Mouse (Mus musculus): Measurements from ENCODE around the gene Pgp. TPM values are rescaled to one million over a fixed set of nuclear protein-coding genes. Genes with fewer than 3 reads are reported as not detected.

Pgp gene
- total and polyA plus RNA-seq, 3 experiments, result 35.7 to 44.5 (median 39.1) TPM

- no peaks in the 10 kb centered on the region for H3K79me2 ChIP-seq (replicated peaks; ENCODE audit: control insufficient read depth, insufficient read depth, low read length)
- intact Hi-C loops (cut with DNase I), result loop anchor here (5.0 kb wide), 3 partner anchors 36 to 191 kb away; partner anchors contain the start of genes Traf7 and Zfp598
- DNase-seq, result no peak
- H3K9ac ChIP-seq (ENCODE audit: low read depth, low read length), result no peak overlapping the region
- TF ChIP-seq CTCF (IDR thresholded peaks at IDR 0.05), result no peak
- no peak for TF ChIP-seq EP300 (IDR thresholded peaks at IDR 0.05; ENCODE audit: insufficient read depth, low read depth, low read length)
- no peak for TF ChIP-seq POLR2A (IDR thresholded peaks at IDR 0.05; ENCODE audit: insufficient read depth, low read depth, low read length)
- no peak overlapping the region for H3K27ac ChIP-seq
- peaks cover 13% of the 10 kb centered on the region for H3K4me1 ChIP-seq (ENCODE audit: control insufficient read depth, insufficient read depth, low read length)
- peaks cover 1% of the 10 kb centered on the region; the same call in 1 of the 2 replicates for H3K36me3 ChIP-seq (ENCODE audit: control insufficient read depth, insufficient read depth, low read length)
- 81% methylated on average over 10 of the region's 10 CpGs for WGBS
- no peaks in the 10 kb centered on the region for H3K27me3 ChIP-seq (ENCODE audit: control insufficient read depth, insufficient read depth, low read length)
- H3K4me3 ChIP-seq, result no peak overlapping the region
Observed at GRCm38 (mm10) chr17:24476022-24476776, 6.0 kb downstream of the Pgp start.

- TF ChIP-seq EP300 (IDR thresholded peaks at IDR 0.05; ENCODE audit: insufficient read depth, low read depth, low read length), result no peak
- TF ChIP-seq POLR2A (IDR thresholded peaks at IDR 0.05; ENCODE audit: insufficient read depth, low read depth, low read length), result no peak
- TF ChIP-seq CTCF (IDR thresholded peaks at IDR 0.05), result no peak
- H3K36me3 ChIP-seq (ENCODE audit: control insufficient read depth, insufficient read depth, low read length), result no peaks in the 10 kb centered on the region
- no peak overlapping the region for H3K4me3 ChIP-seq
- peaks cover 8% of the 10 kb centered on the region for H3K4me1 ChIP-seq (ENCODE audit: control insufficient read depth, insufficient read depth, low read length)
- intact Hi-C loops (cut with DNase I), result loop anchor here (5.0 kb wide), 3 partner anchors 35 to 190 kb away; partner anchors contain the start of genes Traf7 and Zfp598
- H3K9ac ChIP-seq (ENCODE audit: low read depth, low read length), result no peak overlapping the region
- 91% methylated on average over 20 of the region's 20 CpGs for WGBS
- no peaks in the 10 kb centered on the region for H3K79me2 ChIP-seq (replicated peaks; ENCODE audit: control insufficient read depth, insufficient read depth, low read length)
- H3K27me3 ChIP-seq (ENCODE audit: control insufficient read depth, insufficient read depth, low read length), result no peaks in the 10 kb centered on the region
- DNase-seq, result no peak
- no peak overlapping the region for H3K27ac ChIP-seq
Observed at GRCm38 (mm10) chr17:24477053-24477984, 7.1 kb downstream of the Pgp start.

- peak overlapping the region; percentile 67 for H3K4me3 ChIP-seq
Observed at GRCm38 (mm10) chr17:24477985-24478600, 7.9 kb downstream of the Pgp start.

GRCm38 (mm10) chr17:24478663-24479380 is 8.6 kb downstream of the Pgp start, which contains the start of gene Mlst8:
Gene Mlst8, minus strand, starts transcription at chr17:24479078.
- DNase-seq, result peak; percentile 97 to 98
- Histone ChIP-seq H3K36me3 (ENCODE audit: control insufficient read depth, insufficient read depth, low read length) (no peaks in the 10 kb centered on the region), H3K27ac (peak within 1 kb of the TSS; percentile 94), H3K4me3 (peak within 1 kb of the TSS; percentile 67), H3K27me3 (ENCODE audit: control insufficient read depth, insufficient read depth, low read length) (no peaks in the 10 kb centered on the region), H3K79me2 (replicated peaks; ENCODE audit: control insufficient read depth, insufficient read depth, low read length) (no peaks in the 10 kb centered on the region), H3K9ac (ENCODE audit: low read depth, low read length) (peak within 1 kb of the TSS; percentile 97), H3K4me1 (ENCODE audit: control insufficient read depth, insufficient read depth, low read length) (peaks cover 4% of the 10 kb centered on the region)
- intact Hi-C loops (cut with DNase I), result loop anchor here (1.0 to 5.0 kb wide), 4 partner anchors 9 to 188 kb away; partner anchors contain the start of genes E4f1, Pgp, Traf7 and Zfp598
- under 1% methylated on average over 48 of the region's 48 CpGs for WGBS
- peak; percentile 96 for TF ChIP-seq CTCF (IDR thresholded peaks at IDR 0.05)
- TF ChIP-seq EP300 (IDR thresholded peaks at IDR 0.05; ENCODE audit: insufficient read depth, low read depth, low read length), result 0 out of 2 replicates have a peak, but pooled peaks have one; percentile 79
- peak; percentile 91 for TF ChIP-seq POLR2A (IDR thresholded peaks at IDR 0.05; ENCODE audit: insufficient read depth, low read depth, low read length)

More at GRCm38 (mm10) chr17:24477985-24478600, 7.9 kb downstream of the Pgp start:
- no peak for DNase-seq
- 43% methylated on average over 11 of the region's 11 CpGs for WGBS
- no peak for TF ChIP-seq EP300 (IDR thresholded peaks at IDR 0.05; ENCODE audit: insufficient read depth, low read depth, low read length)
- no peak for TF ChIP-seq POLR2A (IDR thresholded peaks at IDR 0.05; ENCODE audit: insufficient read depth, low read depth, low read length)
- H3K27me3 ChIP-seq (ENCODE audit: control insufficient read depth, insufficient read depth, low read length), result no peaks in the 10 kb centered on the region
- no peaks in the 10 kb centered on the region for H3K79me2 ChIP-seq (replicated peaks; ENCODE audit: control insufficient read depth, insufficient read depth, low read length)
- 0 out of 2 replicates have a peak overlapping the region, but pooled peaks have one; percentile 17 for H3K9ac ChIP-seq (ENCODE audit: low read depth, low read length)
- peaks cover 4% of the 10 kb centered on the region for H3K4me1 ChIP-seq (ENCODE audit: control insufficient read depth, insufficient read depth, low read length)
- no peaks in the 10 kb centered on the region for H3K36me3 ChIP-seq (ENCODE audit: control insufficient read depth, insufficient read depth, low read length)
- H3K27ac ChIP-seq, result peak overlapping the region; percentile 94
- intact Hi-C loops (cut with DNase I), result loop anchor here (1.0 to 5.0 kb wide), 4 partner anchors 8 to 189 kb away; partner anchors contain the start of genes E4f1, Pgp, Traf7 and Zfp598

GRCm38 (mm10) chr17:24479431-24479830 is 9.2 kb downstream of the Pgp start:
- DNase-seq, result no peak
- WGBS, result 22% methylated on average over 1 of the region's 1 CpGs
- TF ChIP-seq POLR2A (IDR thresholded peaks at IDR 0.05; ENCODE audit: insufficient read depth, low read depth, low read length) (no peak), CTCF (IDR thresholded peaks at IDR 0.05) (no peak), EP300 (IDR thresholded peaks at IDR 0.05; ENCODE audit: insufficient read depth, low read depth, low read length) (no peak)
- Histone ChIP-seq H3K27me3 (ENCODE audit: control insufficient read depth, insufficient read depth, low read length) (no peaks in the 10 kb centered on the region), H3K9ac (ENCODE audit: low read depth, low read length) (no peak overlapping the region), H3K4me1 (ENCODE audit: control insufficient read depth, insufficient read depth, low read length) (peaks cover 4% of the 10 kb centered on the region), H3K79me2 (replicated peaks; ENCODE audit: control insufficient read depth, insufficient read depth, low read length) (no peaks in the 10 kb centered on the region), H3K27ac (peak overlapping the region; percentile 94; the same call in 1 of the 2 replicates), H3K36me3 (ENCODE audit: control insufficient read depth, insufficient read depth, low read length) (no peaks in the 10 kb centered on the region), H3K4me3 (peak overlapping the region; percentile 67)
- intact Hi-C loops (cut with DNase I), result loop anchor here (5.0 kb wide), 3 partner anchors 33 to 188 kb away; partner anchors contain the start of genes Traf7 and Zfp598

Data from heart, adult 2 months (tissue).